Mouse (Mus musculus): ENCODE results near the gene Trim45. TPM values are rescaled to one million over a fixed set of nuclear protein-coding genes. Genes with fewer than 3 reads are reported as not detected.

Trim45 gene
- total RNA-seq (2021) = 10 to 100 TPM in 1 of 2 experiments, 1 to 10 TPM in 1; 9.6 to 10.3 TPM
- polyA plus RNA-seq (2012; rRNA removed) = 2.5 and 2.7 TPM in 2 replicates
- long read RNA-seq, full-length matches to known transcripts = 2 of 6 reads
- long read RNA-seq, partial matches to known transcripts = 4 of 6 reads
- long read RNA-seq, other reads (novel, unspliced or antisense) = 0 of 6 reads

GRCm38 (mm10) chr3:100921825-100922505 lies at the start of gene Trim45:
TSS of gene Trim45 (plus strand) at chr3:100922202.
- peak within 1 kb of the TSS; percentile 63 for H3K4me3 ChIP-seq
- DNase-seq = peak; percentile 98 to 100
- H3K79me2 ChIP-seq (replicated peaks; ENCODE audit: control insufficient read depth, insufficient read depth, low read length) = no peaks in the 10 kb centered on the region
- H3K9ac ChIP-seq (ENCODE audit: low read depth, low read length) = peak within 1 kb of the TSS; percentile 57
- intact Hi-C loops (cut with DNase I) = loop anchor here (2.0 to 10.0 kb wide), 3 partner anchors 47 to 757 kb away; partner anchors contain the start of genes Gdap2, Tent5c, Ttf2 and Wdr3
- 2% methylated on average over 39 of the region's 39 CpGs for WGBS
- H3K36me3 ChIP-seq (ENCODE audit: control insufficient read depth, insufficient read depth, low read length) = no peaks in the 10 kb centered on the region
- H3K27me3 ChIP-seq (ENCODE audit: control insufficient read depth, insufficient read depth, low read length) = no peaks in the 10 kb centered on the region
- H3K27ac ChIP-seq = peak within 1 kb of the TSS; percentile 86
- TF ChIP-seq POLR2A (IDR thresholded peaks at IDR 0.05; ENCODE audit: insufficient read depth, low read depth, low read length) = peak; percentile 64
- no peak for TF ChIP-seq EP300 (IDR thresholded peaks at IDR 0.05; ENCODE audit: insufficient read depth, low read depth, low read length)
- H3K4me1 ChIP-seq (ENCODE audit: control insufficient read depth, insufficient read depth, low read length) = peaks cover 4% of the 10 kb centered on the region

GRCm38 (mm10) chr3:100877057-100877456 lies 44.9 kb upstream of the Trim45 start:
- WGBS = 90% methylated on average over 4 of the region's 4 CpGs
- Histone ChIP-seq H3K4me1 (ENCODE audit: control insufficient read depth, insufficient read depth, low read length) (no peaks in the 10 kb centered on the region), H3K9ac (ENCODE audit: low read depth, low read length) (no peak overlapping the region), H3K4me3 (no peak overlapping the region), H3K27me3 (ENCODE audit: control insufficient read depth, insufficient read depth, low read length) (no peaks in the 10 kb centered on the region), H3K79me2 (replicated peaks; ENCODE audit: control insufficient read depth, insufficient read depth, low read length) (no peaks in the 10 kb centered on the region), H3K27ac (no peak overlapping the region), H3K36me3 (ENCODE audit: control insufficient read depth, insufficient read depth, low read length) (no peaks in the 10 kb centered on the region)
- intact Hi-C loops (cut with DNase I) = no loop called here
- DNase-seq = no peak
- TF ChIP-seq POLR2A (IDR thresholded peaks at IDR 0.05; ENCODE audit: insufficient read depth, low read depth, low read length) = no peak
- TF ChIP-seq CTCF (IDR thresholded peaks at IDR 0.05) = no peak

- no peak for TF ChIP-seq EP300 (IDR thresholded peaks at IDR 0.05; ENCODE audit: insufficient read depth, low read depth, low read length)
- TF ChIP-seq POLR2A (IDR thresholded peaks at IDR 0.05; ENCODE audit: insufficient read depth, low read depth, low read length) = no peak
- TF ChIP-seq CTCF (IDR thresholded peaks at IDR 0.05) = no peak
- Histone ChIP-seq H3K27ac (no peak overlapping the region), H3K36me3 (ENCODE audit: control insufficient read depth, insufficient read depth, low read length) (no peaks in the 10 kb centered on the region), H3K9ac (ENCODE audit: low read depth, low read length) (no peak overlapping the region), H3K4me1 (ENCODE audit: control insufficient read depth, insufficient read depth, low read length) (no peaks in the 10 kb centered on the region), H3K4me3 (no peak overlapping the region), H3K79me2 (replicated peaks; ENCODE audit: control insufficient read depth, insufficient read depth, low read length) (no peaks in the 10 kb centered on the region), H3K27me3 (ENCODE audit: control insufficient read depth, insufficient read depth, low read length) (no peaks in the 10 kb centered on the region)
- intact Hi-C loops (cut with DNase I) = no loop called here
- WGBS = 82% methylated on average over 6 of the region's 6 CpGs
- DNase-seq = no peak
Observed at GRCm38 (mm10) chr3:100881403-100881802, 40.6 kb upstream of the Trim45 start.

- 72% methylated on average over 9 of the region's 9 CpGs for WGBS
- no peak overlapping the region for H3K4me3 ChIP-seq
- H3K79me2 ChIP-seq (replicated peaks; ENCODE audit: control insufficient read depth, insufficient read depth, low read length) = no peaks in the 10 kb centered on the region
- H3K9ac ChIP-seq (ENCODE audit: low read depth, low read length) = no peak overlapping the region
- H3K27ac ChIP-seq = no peak overlapping the region
- TF ChIP-seq CTCF (IDR thresholded peaks at IDR 0.05) (no peak), POLR2A (IDR thresholded peaks at IDR 0.05; ENCODE audit: insufficient read depth, low read depth, low read length) (no peak), EP300 (IDR thresholded peaks at IDR 0.05; ENCODE audit: insufficient read depth, low read depth, low read length) (no peak)
- H3K4me1 ChIP-seq (ENCODE audit: control insufficient read depth, insufficient read depth, low read length) = no peaks in the 10 kb centered on the region
- no peaks in the 10 kb centered on the region for H3K27me3 ChIP-seq (ENCODE audit: control insufficient read depth, insufficient read depth, low read length)
- DNase-seq = no peak
- H3K36me3 ChIP-seq (ENCODE audit: control insufficient read depth, insufficient read depth, low read length) = no peaks in the 10 kb centered on the region
- intact Hi-C loops (cut with DNase I) = no loop called here
Observed at GRCm38 (mm10) chr3:100881843-100882634, 40.0 kb upstream of the Trim45 start.

GRCm38 (mm10) chr3:100889234-100889633 lies 32.8 kb upstream of the Trim45 start:
- no peak overlapping the region for H3K9ac ChIP-seq (ENCODE audit: low read depth, low read length)
- TF ChIP-seq EP300 (IDR thresholded peaks at IDR 0.05; ENCODE audit: insufficient read depth, low read depth, low read length) (no peak), CTCF (IDR thresholded peaks at IDR 0.05) (no peak), POLR2A (IDR thresholded peaks at IDR 0.05; ENCODE audit: insufficient read depth, low read depth, low read length) (no peak)
- no peak overlapping the region for H3K4me3 ChIP-seq
- H3K27ac ChIP-seq = no peak overlapping the region
- H3K4me1 ChIP-seq (ENCODE audit: control insufficient read depth, insufficient read depth, low read length) = no peaks in the 10 kb centered on the region
- WGBS = 100% methylated on average over 1 of the region's 1 CpGs
- H3K79me2 ChIP-seq (replicated peaks; ENCODE audit: control insufficient read depth, insufficient read depth, low read length) = no peaks in the 10 kb centered on the region
- intact Hi-C loops (cut with DNase I) = no loop called here
- DNase-seq = no peak
- H3K36me3 ChIP-seq (ENCODE audit: control insufficient read depth, insufficient read depth, low read length) = no peaks in the 10 kb centered on the region
- no peaks in the 10 kb centered on the region for H3K27me3 ChIP-seq (ENCODE audit: control insufficient read depth, insufficient read depth, low read length)

- H3K27me3 ChIP-seq (ENCODE audit: control insufficient read depth, insufficient read depth, low read length) = no peaks in the 10 kb centered on the region
- no peak for DNase-seq
- H3K36me3 ChIP-seq (ENCODE audit: control insufficient read depth, insufficient read depth, low read length) = no peaks in the 10 kb centered on the region
- WGBS = 88% methylated on average over 3 of the region's 3 CpGs
- H3K9ac ChIP-seq (ENCODE audit: low read depth, low read length) = no peak overlapping the region
- intact Hi-C loops (cut with DNase I) = no loop called here
- no peak overlapping the region for H3K4me3 ChIP-seq
- TF ChIP-seq CTCF (IDR thresholded peaks at IDR 0.05) (no peak), POLR2A (IDR thresholded peaks at IDR 0.05; ENCODE audit: insufficient read depth, low read depth, low read length) (no peak), EP300 (IDR thresholded peaks at IDR 0.05; ENCODE audit: insufficient read depth, low read depth, low read length) (no peak)
- no peaks in the 10 kb centered on the region for H3K4me1 ChIP-seq (ENCODE audit: control insufficient read depth, insufficient read depth, low read length)
- no peak overlapping the region for H3K27ac ChIP-seq
- H3K79me2 ChIP-seq (replicated peaks; ENCODE audit: control insufficient read depth, insufficient read depth, low read length) = no peaks in the 10 kb centered on the region
Observed at GRCm38 (mm10) chr3:100890406-100890805, 31.6 kb upstream of the Trim45 start.

All from heart, adult 2 months (tissue).